In genomic region chr12:83110711-83111110, GRCm38 (mm10) we compare ENCODE assay signal across 17 mouse cellular contexts.
DNase-seq lines count a peak whose midpoint lies in the region; ATAC-seq and TF ChIP-seq lines count a peak whose summit lies in the region.
"Had no signal": no experiment of that assay in that cellular context is flagged by ENCODE, and none has a peak within 500 bp of the region (broad histone marks: within the 10 kb centered on the region; RNA-seq: fewer than 3 reads in every experiment).

No protein-coding gene starts in this region.

- TF ChIP-seq POLR2A in kidney, adult 2 months (IDR thresholded peaks at IDR 0.05; ENCODE audit: low read depth, low read length): no peak

- WGBS in heart, embryonic 15.5 days: 47% methylated on average over 3 of the region's 3 CpGs
- WGBS in kidney, adult 2 months: 47% methylated on average over 3 of the region's 3 CpGs
- WGBS in kidney, embryonic 15.5 days: 53% methylated on average over 3 of the region's 3 CpGs
- 57% methylated on average over 3 of the region's 3 CpGs for WGBS in kidney, embryonic 16.5 days

- no peaks in the 10 kb centered on the region for H3K36me3 ChIP-seq in heart, embryonic 15.5 days
- no peaks in the 10 kb centered on the region for H3K36me3 ChIP-seq in kidney, adult 2 months (ENCODE audit: control insufficient read depth, insufficient read depth, low read length)
- H3K36me3 ChIP-seq in kidney, embryonic 15.5 days: no peaks in the 10 kb centered on the region
- H3K36me3 ChIP-seq in kidney, embryonic 16.5 days (ENCODE audit: insufficient read depth, low read length): no peaks in the 10 kb centered on the region
- H3K36me3 ChIP-seq: hindbrain, embryonic 13.5 days; limb, embryonic 10.5 days; liver, embryonic 15.5 days; lung, embryonic 15.5 days had no signal

- no peaks in the 10 kb centered on the region for H3K27me3 ChIP-seq in heart, embryonic 15.5 days
- no peaks in the 10 kb centered on the region for H3K27me3 ChIP-seq in kidney, adult 2 months (replicated peaks; ENCODE audit: control insufficient read depth, insufficient read depth, low read length)
- H3K27me3 ChIP-seq in kidney, embryonic 15.5 days: no peaks in the 10 kb centered on the region
- no peaks in the 10 kb centered on the region for H3K27me3 ChIP-seq in kidney, embryonic 16.5 days (ENCODE audit: insufficient read depth, low read length)
- H3K27me3 ChIP-seq: forebrain, embryonic 13.5 days; hindbrain, embryonic 13.5 days; liver, embryonic 15.5 days; lung, embryonic 15.5 days had no signal

- H3K9me3 ChIP-seq in heart, embryonic 15.5 days (replicated peaks): no peaks in the 10 kb centered on the region
- no peaks in the 10 kb centered on the region for H3K9me3 ChIP-seq in kidney, embryonic 15.5 days (replicated peaks)
- no peaks in the 10 kb centered on the region for H3K9me3 ChIP-seq in kidney, embryonic 16.5 days (ENCODE audit: low read length)
- H3K9me3 ChIP-seq: forebrain, embryonic 13.5 days; hindbrain, embryonic 13.5 days; limb, embryonic 10.5 days; liver, embryonic 15.5 days; lung, embryonic 15.5 days; megakaryocyte, embryonic 14.5 days had no signal

- no peak for ATAC-seq in heart, embryonic 15.5 days (replicated peaks; ENCODE audit: insufficient number of reproducible peaks, insufficient read depth, low FRiP score, low read depth)
- no peak for ATAC-seq in kidney, embryonic 15.5 days (replicated peaks; ENCODE audit: low FRiP score)
- ATAC-seq in kidney, embryonic 16.5 days (ENCODE audit: low FRiP score, low TSS enrichment): 0 out of 2 replicates have a peak, but pooled peaks have one; percentile 28

- H3K27ac ChIP-seq in heart, embryonic 15.5 days: peak overlapping the region; percentile 72
- no peak overlapping the region for H3K27ac ChIP-seq in kidney, adult 2 months (ENCODE audit: insufficient read depth, low read depth, low read length)
- H3K27ac ChIP-seq in kidney, embryonic 15.5 days: no peak overlapping the region
- H3K27ac ChIP-seq in kidney, embryonic 16.5 days (ENCODE audit: low read length): no peak overlapping the region
- H3K27ac ChIP-seq: forebrain, embryonic 13.5 days; limb, embryonic 10.5 days; liver, embryonic 15.5 days; lung, embryonic 15.5 days; stomach, postnatal 0 days had no signal

- H3K9ac ChIP-seq in heart, embryonic 15.5 days: no peak overlapping the region
- no peak overlapping the region for H3K9ac ChIP-seq in kidney, embryonic 15.5 days
- H3K9ac ChIP-seq in kidney, embryonic 16.5 days (replicated peaks; ENCODE audit: low read length): no peak overlapping the region
- H3K9ac ChIP-seq: forebrain, embryonic 13.5 days; hindbrain, embryonic 13.5 days; liver, embryonic 15.5 days; lung, embryonic 15.5 days had no signal

- no peak overlapping the region for H3K4me3 ChIP-seq in heart, embryonic 15.5 days
- no peak overlapping the region for H3K4me3 ChIP-seq in kidney, adult 2 months (ENCODE audit: insufficient read depth, low read depth, low read length)
- H3K4me3 ChIP-seq in kidney, embryonic 15.5 days (replicated peaks): no peak overlapping the region
- no peak overlapping the region for H3K4me3 ChIP-seq in kidney, embryonic 16.5 days (ENCODE audit: low read length)
- H3K4me3 ChIP-seq: forebrain, embryonic 13.5 days; hindbrain, embryonic 13.5 days; limb, embryonic 10.5 days; liver, embryonic 15.5 days; lung, embryonic 15.5 days; megakaryocyte, embryonic 14.5 days had no signal

- peaks cover 23% of the 10 kb centered on the region for H3K4me1 ChIP-seq in heart, embryonic 15.5 days (replicated peaks)
- H3K4me1 ChIP-seq in kidney, adult 2 months (ENCODE audit: control insufficient read depth, insufficient read depth, low read length): no peaks in the 10 kb centered on the region
- peaks cover 12% of the 10 kb centered on the region; the same call in 1 of the 2 replicates for H3K4me1 ChIP-seq in kidney, embryonic 15.5 days
- H3K4me1 ChIP-seq in kidney, embryonic 16.5 days (ENCODE audit: insufficient read depth, low read length): peaks cover 10% of the 10 kb centered on the region

- 0 out of 2 replicates have a peak overlapping the region, but pooled peaks have one; percentile 17 for H3K4me2 ChIP-seq in heart, embryonic 15.5 days
- H3K4me2 ChIP-seq in kidney, embryonic 15.5 days: no peak overlapping the region
- no peak overlapping the region for H3K4me2 ChIP-seq in kidney, embryonic 16.5 days (replicated peaks; ENCODE audit: low read depth, low read length)
- H3K4me2 ChIP-seq: forebrain, embryonic 13.5 days; hindbrain, embryonic 13.5 days; liver, embryonic 15.5 days; lung, embryonic 15.5 days had no signal

- no peak for TF ChIP-seq CTCF in kidney, adult 2 months (conservative IDR thresholded peaks at IDR 0.05; ENCODE audit: insufficient read depth, insufficient read length, low read depth, low read length)

- no peak for DNase-seq in heart, adult 9 months (ENCODE audit: low spot score in 2 of 2)
- peak; percentile 56 for DNase-seq in kidney, adult 2 months
- peak; percentile 54 for DNase-seq in kidney, adult 9 months
- DNase-seq in frontal cortex, adult 2 months (ENCODE audit: extremely low spot score in 1 of 2, low spot score in 1 of 2): no peak
- DNase-seq: adrenal gland, adult 2 months; liver; lung, postnatal 36 days had no signal

Comparison
In these comparisons a context has a peak if more than half of its experiments do, and no peak if none do; other contexts are left out.
1. DNase-seq: peak in kidney, adult 2 months (single experiment) and kidney, adult 9 months (single experiment); none in heart, adult 9 months (0 of 2) and frontal cortex, adult 2 months (0 of 2).